Mouse (Mus musculus): Measurements from ENCODE around the gene 4930469K13Rik. TPM values are rescaled to one million over a fixed set of nuclear protein-coding genes. Genes with fewer than 3 reads are reported as not detected.
A peak's percentile ranks its signal among the peaks of the same experiment; 100 is the strongest.

Gene 4930469K13Rik
- polyA plus RNA-seq, 1 experiment from 2014 or later = not detected

DNA sequence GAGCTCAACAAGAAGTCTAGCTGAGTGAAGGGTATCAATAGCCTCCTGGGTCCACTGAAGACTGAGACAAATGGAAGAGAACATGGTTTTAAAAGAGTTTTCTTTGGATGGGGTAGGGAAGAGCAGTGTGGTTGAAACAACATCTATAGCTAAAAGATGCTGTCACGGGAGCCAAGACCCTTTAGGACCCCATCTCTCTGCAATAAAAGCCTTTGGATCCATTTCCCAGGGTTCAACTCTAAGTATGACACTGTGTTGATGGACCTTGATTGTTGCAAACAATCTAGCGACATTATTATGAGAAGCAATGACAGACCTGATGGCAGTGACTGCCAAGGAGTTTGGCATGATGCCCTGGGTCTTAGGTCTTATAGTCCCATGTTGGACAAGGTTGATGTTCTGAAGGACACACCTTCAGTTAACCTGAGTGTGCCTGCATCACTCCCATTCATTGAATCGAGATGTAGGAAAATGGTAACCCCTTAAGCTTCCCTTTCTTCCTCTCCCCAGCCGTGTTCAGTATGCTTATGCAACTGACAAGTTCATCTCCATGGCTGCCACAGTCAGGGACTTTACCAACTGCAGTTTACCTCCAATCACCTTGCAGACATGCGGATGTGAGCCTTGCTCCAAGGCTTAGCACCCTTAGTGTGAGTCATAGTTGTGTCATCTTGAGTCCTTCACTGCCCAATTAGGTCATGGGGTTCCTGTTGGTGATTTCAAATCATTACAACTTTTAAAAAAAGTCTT lies 62.3 kb downstream of the 4930469K13Rik start:
- H3K4me3 ChIP-seq (replicated peaks) = no peak overlapping the region
- no peak overlapping the region for H3K27ac ChIP-seq
- ATAC-seq (ENCODE audit: insufficient number of reproducible peaks, insufficient read depth, low FRiP score, low TSS enrichment, low read depth) = no peak
- no peaks in the 10 kb centered on the region for H3K27me3 ChIP-seq
- H3K9ac ChIP-seq (replicated peaks) = no peak overlapping the region
- H3K9me3 ChIP-seq = no peaks in the 10 kb centered on the region
- H3K36me3 ChIP-seq = no peaks in the 10 kb centered on the region
- no peaks in the 10 kb centered on the region for H3K4me1 ChIP-seq (replicated peaks)
- WGBS = 78% methylated on average over 5 of the region's 5 CpGs
- H3K4me2 ChIP-seq = no peak overlapping the region

GRCm38 (mm10) chr11:34034794-34035193 lies 63.6 kb downstream of the 4930469K13Rik start:
- WGBS = 90% methylated on average over 2 of the region's 2 CpGs
- no peak overlapping the region for H3K27ac ChIP-seq

GRCm38 (mm10) chr11:34034008-34034505 lies 64.3 kb downstream of the 4930469K13Rik start:
- Histone ChIP-seq H3K27me3 (no peaks in the 10 kb centered on the region), H3K27ac (no peak overlapping the region), H3K4me3 (replicated peaks) (no peak overlapping the region), H3K4me2 (no peak overlapping the region), H3K4me1 (replicated peaks) (no peaks in the 10 kb centered on the region; the same call in 1 of the 2 replicates), H3K36me3 (no peaks in the 10 kb centered on the region), H3K9ac (replicated peaks) (no peak overlapping the region), H3K9me3 (no peaks in the 10 kb centered on the region)
- no peak for ATAC-seq (ENCODE audit: insufficient number of reproducible peaks, insufficient read depth, low FRiP score, low TSS enrichment, low read depth)
- WGBS = 95% methylated on average over 5 of the region's 5 CpGs

More at GRCm38 (mm10) chr11:34034794-34035193, 63.6 kb downstream of the 4930469K13Rik start:
- no peaks in the 10 kb centered on the region for H3K36me3 ChIP-seq
- H3K9me3 ChIP-seq = no peaks in the 10 kb centered on the region
- H3K4me2 ChIP-seq = no peak overlapping the region
- H3K4me1 ChIP-seq (replicated peaks) = no peaks in the 10 kb centered on the region
- no peak overlapping the region for H3K9ac ChIP-seq (replicated peaks)
- ATAC-seq (ENCODE audit: insufficient number of reproducible peaks, insufficient read depth, low FRiP score, low TSS enrichment, low read depth) = no peak
- H3K4me3 ChIP-seq (replicated peaks) = no peak overlapping the region
- H3K27me3 ChIP-seq = no peaks in the 10 kb centered on the region

DNA sequence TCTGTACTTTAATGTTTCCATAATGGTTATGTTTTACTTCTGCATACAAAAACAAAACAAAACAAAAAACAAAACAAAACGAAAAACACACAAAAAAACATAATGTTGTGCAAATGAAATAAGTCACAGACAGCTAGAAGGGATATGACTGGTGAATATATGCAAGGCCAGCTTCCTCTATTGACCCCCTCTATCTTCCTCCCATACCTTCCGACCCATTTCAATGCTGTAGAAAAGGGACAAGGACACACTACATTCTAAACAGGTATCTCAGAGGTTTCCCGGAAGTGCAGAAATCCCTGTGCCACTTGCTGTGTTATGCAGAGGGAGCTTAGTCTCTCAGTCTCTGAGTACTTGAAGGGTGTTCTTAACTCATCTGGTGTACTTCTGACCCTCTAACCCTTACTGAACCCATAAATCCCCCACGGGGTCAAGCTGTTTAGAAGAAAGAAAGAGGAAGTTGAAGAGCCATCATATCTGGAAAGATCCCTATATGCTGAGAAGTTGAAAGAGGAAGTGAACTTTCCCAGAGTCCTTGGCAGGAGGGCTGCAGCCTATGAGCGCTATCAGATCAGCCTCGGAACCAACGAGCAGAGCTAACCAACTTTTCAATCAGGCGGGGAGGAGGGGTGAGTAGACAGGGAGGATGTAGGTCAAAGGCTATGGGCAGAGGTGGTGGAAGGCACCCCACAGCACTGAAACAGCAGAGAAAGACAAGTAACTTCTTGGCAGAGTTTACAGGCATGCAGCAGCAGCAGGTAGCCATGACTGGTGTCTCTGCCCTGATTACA lies 67.1 kb downstream of the 4930469K13Rik start:
- no peak for ATAC-seq (ENCODE audit: insufficient number of reproducible peaks, insufficient read depth, low FRiP score, low TSS enrichment, low read depth)
- H3K4me1 ChIP-seq (replicated peaks) = no peaks in the 10 kb centered on the region; the same call in 1 of the 2 replicates
- no peak overlapping the region for H3K4me2 ChIP-seq
- no peak overlapping the region for H3K4me3 ChIP-seq (replicated peaks)
- 65% methylated on average over 8 of the region's 8 CpGs for WGBS
- H3K36me3 ChIP-seq = no peaks in the 10 kb centered on the region
- no peaks in the 10 kb centered on the region for H3K9me3 ChIP-seq
- H3K27me3 ChIP-seq = no peaks in the 10 kb centered on the region
- no peak overlapping the region for H3K9ac ChIP-seq (replicated peaks)
- H3K27ac ChIP-seq = no peak overlapping the region

GRCm38 (mm10) chr11:34029658-34030057 lies 68.7 kb downstream of the 4930469K13Rik start:
- Histone ChIP-seq H3K4me3 (replicated peaks) (no peak overlapping the region), H3K9ac (replicated peaks) (no peak overlapping the region), H3K27me3 (no peaks in the 10 kb centered on the region)

DNA sequence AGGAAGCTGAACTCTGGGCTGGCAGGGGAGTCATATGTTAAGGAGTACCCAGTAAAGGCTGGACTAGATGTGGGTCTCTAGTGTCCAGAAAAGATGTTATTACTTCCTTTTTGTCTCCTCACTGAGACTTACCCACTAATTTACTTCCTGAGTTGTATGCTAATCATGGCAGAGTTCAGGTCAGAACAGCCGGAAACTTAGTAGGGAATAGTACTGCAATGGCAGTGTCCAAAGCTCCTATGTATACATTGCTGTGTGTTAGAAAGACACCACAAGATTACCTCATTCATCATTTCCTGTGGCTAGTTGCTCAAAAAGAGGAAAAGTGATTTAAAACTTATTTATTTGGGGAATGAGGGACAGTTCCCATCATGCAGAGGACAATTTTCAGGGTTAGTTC lies 73.3 kb downstream of the 4930469K13Rik start:
- H3K4me2 ChIP-seq = no peak overlapping the region
- WGBS = 82% methylated on average over 1 of the region's 1 CpGs

More at GRCm38 (mm10) chr11:34029658-34030057, 68.7 kb downstream of the 4930469K13Rik start:
- ATAC-seq (ENCODE audit: insufficient number of reproducible peaks, insufficient read depth, low FRiP score, low TSS enrichment, low read depth) = no peak
- Histone ChIP-seq H3K4me1 (replicated peaks) (no peaks in the 10 kb centered on the region; the same call in 1 of the 2 replicates), H3K9me3 (no peaks in the 10 kb centered on the region), H3K36me3 (no peaks in the 10 kb centered on the region), H3K27ac (no peak overlapping the region), H3K4me2 (no peak overlapping the region)
- 69% methylated on average over 5 of the region's 5 CpGs for WGBS

GRCm38 (mm10) chr11:34012007-34012652 lies 86.2 kb downstream of the 4930469K13Rik start:
- Histone ChIP-seq H3K9ac (replicated peaks) (no peak overlapping the region), H3K4me1 (replicated peaks) (peaks cover 7% of the 10 kb centered on the region), H3K9me3 (no peaks in the 10 kb centered on the region), H3K4me2 (no peak overlapping the region), H3K27ac (no peak overlapping the region), H3K4me3 (replicated peaks) (no peak overlapping the region), H3K27me3 (no peaks in the 10 kb centered on the region), H3K36me3 (no peaks in the 10 kb centered on the region)
- no peak for ATAC-seq (ENCODE audit: insufficient number of reproducible peaks, insufficient read depth, low FRiP score, low TSS enrichment, low read depth)
- WGBS = 79% methylated on average over 6 of the region's 6 CpGs

More for the DNA sequence above, 73.3 kb downstream of the 4930469K13Rik start:
- no peak for ATAC-seq (ENCODE audit: insufficient number of reproducible peaks, insufficient read depth, low FRiP score, low TSS enrichment, low read depth)
- Histone ChIP-seq H3K27me3 (no peaks in the 10 kb centered on the region), H3K9ac (replicated peaks) (no peak overlapping the region), H3K27ac (no peak overlapping the region), H3K4me3 (replicated peaks) (no peak overlapping the region), H3K36me3 (no peaks in the 10 kb centered on the region), H3K9me3 (no peaks in the 10 kb centered on the region), H3K4me1 (replicated peaks) (no peaks in the 10 kb centered on the region; the same call in 1 of the 2 replicates)

- Histone ChIP-seq H3K27me3 (no peaks in the 10 kb centered on the region), H3K4me3 (replicated peaks) (no peak overlapping the region), H3K4me1 (replicated peaks) (peaks cover 7% of the 10 kb centered on the region), H3K9ac (replicated peaks) (no peak overlapping the region), H3K27ac (0 out of 2 replicates have a peak overlapping the region, but pooled peaks have one; percentile 50), H3K4me2 (no peak overlapping the region), H3K9me3 (no peaks in the 10 kb centered on the region), H3K36me3 (no peaks in the 10 kb centered on the region)
- peak; percentile 80 for ATAC-seq (ENCODE audit: insufficient number of reproducible peaks, insufficient read depth, low FRiP score, low TSS enrichment, low read depth)
- 48% methylated on average over 4 of the region's 4 CpGs for WGBS
Observed at GRCm38 (mm10) chr11:34010859-34011172, 87.5 kb downstream of the 4930469K13Rik start.

GRCm38 (mm10) chr11:34010133-34010858 lies 88.1 kb downstream of the 4930469K13Rik start:
- Histone ChIP-seq H3K4me1 (replicated peaks) (peaks cover 7% of the 10 kb centered on the region), H3K9me3 (no peaks in the 10 kb centered on the region), H3K4me3 (replicated peaks) (no peak overlapping the region), H3K27ac (0 out of 2 replicates have a peak overlapping the region, but pooled peaks have one; percentile 50), H3K36me3 (no peaks in the 10 kb centered on the region), H3K9ac (replicated peaks) (no peak overlapping the region), H3K27me3 (no peaks in the 10 kb centered on the region), H3K4me2 (no peak overlapping the region)
- 0 out of 2 replicates have a peak, but pooled peaks have one; percentile 26 for ATAC-seq (ENCODE audit: insufficient number of reproducible peaks, insufficient read depth, low FRiP score, low TSS enrichment, low read depth)
- WGBS = 73% methylated on average over 7 of the region's 7 CpGs

DNA sequence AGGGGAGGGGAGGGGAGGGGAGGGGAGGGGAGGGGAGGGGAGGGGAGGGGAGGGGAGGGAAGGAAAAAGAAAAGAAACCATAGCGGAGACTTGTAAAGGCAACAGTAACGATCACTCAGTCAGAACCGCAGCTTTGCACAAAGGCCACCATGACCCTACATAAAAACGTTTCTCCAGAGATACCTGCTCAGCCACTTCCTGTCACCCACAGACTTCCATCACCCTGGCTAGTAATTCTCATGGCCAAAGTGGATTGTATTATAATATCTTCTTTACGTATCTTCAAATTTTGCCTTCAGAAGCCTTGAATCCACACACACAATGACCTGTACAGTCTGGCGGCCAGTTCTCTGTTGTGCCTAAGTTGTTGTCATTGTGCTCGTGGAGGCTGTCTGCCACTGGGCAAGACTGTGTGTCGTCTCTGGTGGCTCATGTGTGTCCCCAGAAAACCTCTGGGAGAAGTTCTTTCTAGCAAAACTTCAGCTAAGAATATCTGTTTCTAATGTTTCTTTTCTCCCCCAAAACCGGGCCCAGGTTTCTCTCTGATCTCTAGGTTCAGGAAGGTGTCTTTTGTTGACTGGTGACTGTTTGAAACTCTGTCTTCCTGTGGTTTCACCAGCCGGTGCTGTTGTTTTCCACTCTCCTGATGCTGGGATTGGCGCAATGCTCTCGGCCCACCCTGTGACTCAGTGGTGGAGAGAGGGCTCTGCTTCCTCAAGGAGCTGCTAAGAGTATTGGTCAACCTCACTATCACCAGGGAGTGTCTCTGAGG lies 88.9 kb downstream of the 4930469K13Rik start:
- Histone ChIP-seq H3K27me3 (no peaks in the 10 kb centered on the region), H3K9me3 (no peaks in the 10 kb centered on the region), H3K36me3 (no peaks in the 10 kb centered on the region), H3K4me1 (replicated peaks) (peaks cover 7% of the 10 kb centered on the region), H3K4me2 (no peak overlapping the region), H3K4me3 (replicated peaks) (no peak overlapping the region), H3K27ac (no peak overlapping the region), H3K9ac (replicated peaks) (no peak overlapping the region)
- ATAC-seq (ENCODE audit: insufficient number of reproducible peaks, insufficient read depth, low FRiP score, low TSS enrichment, low read depth) = no peak
- 79% methylated on average over 12 of the region's 12 CpGs for WGBS

Data from limb, embryonic 12.5 days (tissue).